Mouse (Mus musculus) left cerebral cortex, adult 8-10 months (tissue): ENCODE results near the gene Midn. TPM values are rescaled to one million over a fixed set of nuclear protein-coding genes. Genes with fewer than 3 reads are reported as not detected.

Source experiments
- DNase-seq, 2 experiments: peaks; one replicate each; pipeline ENCODE4 v3.0.0; 2022; ENCODE audit warnings: low spot score in 2 of 2
- total RNA-seq, 4 experiments: library from RNA; stranded (reverse); gene quantifications; 2 replicates each; pipeline ENCODE4 v1.2.4; 2022

Gene Midn
- total RNA-seq, 4 experiments from 2014 or later = 48.5 to 76.4 (median 64.1) TPM

DNA sequence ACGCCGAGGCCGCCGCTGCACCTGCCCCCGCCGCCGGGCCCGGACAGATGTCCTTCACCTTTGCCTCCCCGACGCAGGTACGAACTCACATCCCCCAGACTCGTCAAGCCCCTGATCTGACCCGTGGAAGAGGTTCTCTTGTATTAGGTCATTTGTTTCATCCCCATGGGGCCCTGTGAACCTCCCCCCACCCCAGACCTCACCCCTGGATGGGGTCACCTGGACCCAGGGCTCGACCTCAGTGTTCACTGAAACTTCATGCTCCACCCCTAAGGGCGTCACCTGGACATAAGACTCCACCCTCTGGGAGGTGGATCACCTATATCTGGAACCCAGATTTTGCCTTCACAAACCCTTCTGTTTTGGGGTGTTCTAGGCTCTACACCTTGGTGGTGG, 5.5 kb upstream of the Midn start:
- DNase-seq = peak in 1 of 2 experiments; percentile 63

DNA sequence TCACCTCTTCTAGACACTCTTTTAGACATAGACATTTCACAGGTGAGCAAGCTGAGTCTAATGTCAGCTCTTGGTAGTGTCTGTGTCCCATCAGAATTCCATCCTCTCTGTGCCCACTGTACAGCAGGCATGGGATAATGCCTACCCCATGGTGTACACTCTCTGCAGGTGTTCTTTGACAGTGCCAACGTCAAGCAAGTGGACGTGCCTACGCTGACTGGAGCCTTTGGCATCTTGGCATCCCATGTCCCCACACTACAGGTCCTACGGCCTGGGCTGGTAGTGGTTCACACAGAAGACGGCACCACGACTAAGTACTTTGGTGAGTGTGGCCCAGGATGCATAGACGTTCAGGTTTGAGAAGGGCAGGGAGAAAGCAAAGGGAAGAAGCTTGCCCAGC, 4.4 kb upstream of the Midn start:
- no peak for DNase-seq

DNA sequence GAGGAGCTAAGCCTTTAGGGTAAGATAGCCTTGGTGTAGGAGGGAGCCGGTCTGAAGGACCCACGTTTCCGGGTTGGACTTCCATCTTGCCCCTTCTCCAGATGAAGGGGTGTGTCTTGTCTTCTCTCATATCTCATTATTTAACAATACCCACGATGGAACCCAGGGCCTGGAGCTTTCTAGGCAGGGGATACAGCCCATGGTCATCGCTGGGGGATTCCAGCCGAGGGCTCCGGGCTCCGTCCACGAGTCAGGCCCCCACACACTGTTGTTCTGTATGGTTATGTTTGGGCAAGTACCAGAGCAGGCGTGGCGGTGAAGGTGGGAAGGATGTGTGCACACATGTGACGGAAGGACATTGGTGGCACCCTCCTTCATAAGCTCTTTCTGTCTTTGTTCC, 3.9 kb upstream of the Midn start:
- no peak for DNase-seq

DNA sequence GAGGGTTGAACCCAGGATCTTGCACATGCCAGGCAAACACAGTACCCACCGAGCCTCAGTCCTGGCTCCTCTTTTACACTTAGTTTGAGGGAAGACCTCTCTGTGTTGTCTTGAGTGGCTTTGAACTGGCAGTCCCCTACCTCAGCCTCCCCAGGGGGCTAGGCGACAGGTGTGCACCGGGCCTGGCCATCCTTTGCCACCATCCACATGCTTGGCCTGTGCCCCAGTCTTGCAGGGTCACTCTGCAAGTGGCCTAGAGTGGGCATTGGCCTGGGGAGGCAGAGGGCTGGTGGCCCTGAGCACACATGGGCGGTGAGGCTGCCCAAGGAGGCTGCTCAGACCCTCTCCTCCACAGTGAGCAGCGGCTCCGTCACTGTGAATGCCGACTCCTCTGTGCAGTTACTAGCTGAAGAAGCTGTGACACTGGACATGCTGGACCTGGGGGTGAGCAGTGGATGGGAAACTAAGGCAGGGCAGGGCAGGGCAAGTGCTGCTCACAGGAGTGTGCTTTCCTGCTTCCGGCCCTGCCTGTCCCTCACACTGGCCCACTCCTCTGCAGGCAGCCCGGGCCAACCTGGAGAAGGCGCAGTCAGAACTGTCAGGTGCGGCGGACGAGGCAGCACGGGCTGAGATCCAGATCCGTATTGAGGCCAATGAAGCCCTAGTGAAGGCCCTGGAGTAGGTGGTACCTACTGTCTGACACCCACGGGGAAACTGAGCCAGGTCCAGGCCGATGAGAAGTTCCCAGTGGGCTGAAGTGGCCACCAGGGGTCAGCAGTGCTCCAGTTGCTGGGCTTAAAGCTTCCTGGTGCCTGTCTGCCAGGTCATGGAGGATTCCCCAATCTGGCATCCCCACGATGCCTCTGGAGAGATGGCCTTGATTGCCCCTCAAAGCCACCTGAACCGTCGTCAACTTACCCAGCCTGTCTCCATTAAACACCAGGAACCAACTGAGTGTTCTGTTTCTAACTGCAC, 2.9 kb upstream of the Midn start:
- peak in 1 of 2 experiments; percentile 79 for DNase-seq

DNA sequence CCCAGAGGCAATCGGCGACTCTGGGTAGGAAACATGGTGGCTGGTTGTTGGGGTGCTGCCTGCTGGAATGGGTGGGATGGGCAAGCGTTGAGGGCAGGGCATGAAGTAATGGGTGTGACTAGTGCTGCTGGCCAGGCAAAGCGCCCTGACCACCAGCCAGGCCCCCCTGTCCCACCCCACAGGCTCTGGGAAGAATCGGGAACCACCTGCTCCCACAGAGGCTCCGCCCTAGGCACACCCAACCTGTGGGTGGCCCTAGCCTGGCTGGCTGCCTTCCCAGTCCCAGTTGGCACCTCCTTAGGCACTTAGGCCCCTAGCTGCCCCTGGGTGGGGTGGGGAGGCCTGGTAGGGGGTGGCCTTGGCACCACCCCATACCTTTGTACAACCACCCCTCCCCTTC, 2.2 kb upstream of the Midn start:
- DNase-seq = no peak

DNA sequence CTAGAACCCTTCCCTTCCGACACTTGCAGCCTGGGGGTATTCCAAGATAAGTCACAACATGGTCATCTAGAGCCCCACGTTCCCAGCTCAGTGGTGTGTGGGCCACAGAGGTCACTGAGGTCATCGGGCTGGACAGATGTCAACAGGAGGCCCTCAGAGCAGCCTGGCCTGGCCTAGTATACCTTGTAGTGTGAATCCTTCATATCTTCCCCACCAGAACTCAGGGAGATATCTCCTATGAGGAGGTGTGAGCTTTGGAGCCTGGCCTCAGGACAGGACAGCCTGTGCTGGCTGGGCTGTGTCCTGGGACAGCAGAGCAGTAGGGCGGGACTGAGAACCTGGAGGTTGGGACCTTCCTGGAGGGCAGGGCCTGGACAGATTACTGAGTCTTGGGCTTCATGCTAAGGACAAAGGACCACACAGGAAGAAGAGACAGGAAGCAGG, 1.5 kb upstream of the Midn start:
- DNase-seq = no peak

DNA sequence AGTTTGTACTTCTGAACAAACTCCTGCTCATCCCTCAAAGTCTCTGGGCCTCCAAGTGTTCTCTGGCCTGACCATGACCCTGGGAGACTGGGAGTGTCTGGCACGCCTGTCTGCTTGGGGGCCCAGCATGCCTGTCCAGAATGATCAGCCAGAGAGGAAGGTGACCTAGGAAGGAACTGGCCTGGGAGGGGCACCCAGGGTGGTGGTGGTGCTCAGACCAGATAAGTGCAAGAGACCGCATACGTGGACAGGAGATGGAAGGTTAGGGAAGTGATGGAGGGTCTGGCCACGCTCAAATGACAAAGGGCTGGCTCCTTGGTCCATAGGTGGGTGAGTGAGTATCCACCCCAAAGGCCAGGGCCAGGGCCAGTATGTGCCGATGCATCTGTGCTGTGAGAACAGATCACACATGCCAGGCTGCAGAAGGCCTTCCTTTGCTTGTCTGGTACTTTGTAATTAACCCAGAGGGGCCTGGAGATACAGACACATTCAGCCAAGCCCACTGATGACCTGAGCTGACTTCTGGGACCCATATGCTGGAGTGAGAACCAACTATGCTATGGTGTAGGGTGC, 840 bp upstream of the Midn start:
- no peak for DNase-seq

DNA sequence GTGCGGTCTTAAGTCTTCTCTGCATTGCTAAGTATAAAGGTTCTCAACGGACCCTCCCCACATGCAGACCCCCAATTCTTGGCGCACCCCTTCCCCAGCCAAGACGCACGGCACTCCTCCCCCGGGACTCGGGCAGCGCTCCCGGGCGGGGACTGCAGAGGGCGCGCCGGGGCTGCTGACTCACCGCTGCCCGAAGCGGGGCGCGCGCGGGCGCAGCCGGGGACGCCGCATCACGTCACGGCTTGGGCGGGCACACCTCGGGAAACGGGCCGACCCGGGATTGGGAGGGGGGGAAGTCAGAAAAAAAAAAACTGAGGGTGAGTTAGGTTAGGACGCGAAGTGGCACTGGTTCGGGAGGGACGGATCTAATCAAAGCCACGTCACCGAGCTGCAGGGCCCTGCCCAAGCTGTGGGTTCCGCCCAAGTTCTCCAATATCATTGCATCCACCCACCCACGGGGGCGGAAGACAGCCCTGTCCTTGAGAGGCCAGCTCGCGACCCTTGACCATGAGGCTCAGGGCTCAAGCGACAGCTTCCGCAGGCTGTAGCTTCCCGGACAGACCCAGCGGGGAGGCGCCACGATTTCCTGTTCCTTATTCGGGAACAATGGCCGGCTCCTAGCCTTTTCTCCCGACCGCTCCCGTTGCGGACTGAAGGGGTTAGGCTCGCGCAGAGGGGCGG, 678 bp downstream of the Midn start:
- peak; percentile 90 to 92 for DNase-seq

DNA sequence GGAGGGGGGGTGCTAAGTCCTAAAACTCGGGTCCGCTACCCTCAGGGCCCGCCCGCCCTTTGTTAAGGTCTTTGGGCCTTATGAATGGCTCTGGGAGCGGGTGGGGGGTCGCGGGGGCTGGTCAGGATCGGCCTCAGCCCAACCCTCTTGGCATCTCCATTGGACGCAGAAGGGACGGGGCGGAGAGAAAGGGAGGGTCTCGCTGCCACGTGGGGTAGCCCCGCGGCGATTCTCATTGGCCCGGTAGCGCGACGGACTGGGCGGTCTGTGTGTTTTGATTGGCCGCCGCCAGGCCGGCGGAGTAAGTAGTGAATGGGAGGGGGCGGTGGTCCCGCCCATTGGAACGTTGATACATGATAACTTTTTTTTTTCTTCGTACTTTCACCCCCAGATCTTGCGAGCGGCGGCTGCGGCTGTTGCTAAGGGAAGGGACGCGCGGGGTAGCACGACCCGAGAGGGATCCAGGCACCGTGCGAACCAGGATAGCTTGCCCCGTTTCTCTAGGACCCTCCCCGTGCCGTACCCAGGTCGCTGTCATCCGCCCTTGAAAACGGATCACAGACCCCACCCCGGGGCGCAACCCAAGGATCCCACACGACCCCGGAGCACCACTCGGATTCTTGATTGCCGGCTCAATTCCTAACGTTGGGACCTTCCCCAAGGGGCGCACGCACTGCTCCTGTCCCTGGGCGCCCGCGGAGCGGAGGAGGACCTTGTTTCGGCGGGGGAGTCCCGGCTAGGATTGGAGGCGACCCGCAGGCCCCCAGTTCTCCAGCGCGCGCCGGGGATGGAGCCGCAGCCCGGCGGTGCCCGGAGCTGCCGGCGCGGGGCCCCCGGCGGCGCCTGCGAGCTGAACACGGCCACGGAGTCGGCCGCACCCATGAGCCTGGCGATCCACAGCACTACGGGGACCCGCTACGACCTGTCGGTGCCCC, 1.5 kb downstream of the Midn start:
- peak; percentile 85 to 98 for DNase-seq

DNA sequence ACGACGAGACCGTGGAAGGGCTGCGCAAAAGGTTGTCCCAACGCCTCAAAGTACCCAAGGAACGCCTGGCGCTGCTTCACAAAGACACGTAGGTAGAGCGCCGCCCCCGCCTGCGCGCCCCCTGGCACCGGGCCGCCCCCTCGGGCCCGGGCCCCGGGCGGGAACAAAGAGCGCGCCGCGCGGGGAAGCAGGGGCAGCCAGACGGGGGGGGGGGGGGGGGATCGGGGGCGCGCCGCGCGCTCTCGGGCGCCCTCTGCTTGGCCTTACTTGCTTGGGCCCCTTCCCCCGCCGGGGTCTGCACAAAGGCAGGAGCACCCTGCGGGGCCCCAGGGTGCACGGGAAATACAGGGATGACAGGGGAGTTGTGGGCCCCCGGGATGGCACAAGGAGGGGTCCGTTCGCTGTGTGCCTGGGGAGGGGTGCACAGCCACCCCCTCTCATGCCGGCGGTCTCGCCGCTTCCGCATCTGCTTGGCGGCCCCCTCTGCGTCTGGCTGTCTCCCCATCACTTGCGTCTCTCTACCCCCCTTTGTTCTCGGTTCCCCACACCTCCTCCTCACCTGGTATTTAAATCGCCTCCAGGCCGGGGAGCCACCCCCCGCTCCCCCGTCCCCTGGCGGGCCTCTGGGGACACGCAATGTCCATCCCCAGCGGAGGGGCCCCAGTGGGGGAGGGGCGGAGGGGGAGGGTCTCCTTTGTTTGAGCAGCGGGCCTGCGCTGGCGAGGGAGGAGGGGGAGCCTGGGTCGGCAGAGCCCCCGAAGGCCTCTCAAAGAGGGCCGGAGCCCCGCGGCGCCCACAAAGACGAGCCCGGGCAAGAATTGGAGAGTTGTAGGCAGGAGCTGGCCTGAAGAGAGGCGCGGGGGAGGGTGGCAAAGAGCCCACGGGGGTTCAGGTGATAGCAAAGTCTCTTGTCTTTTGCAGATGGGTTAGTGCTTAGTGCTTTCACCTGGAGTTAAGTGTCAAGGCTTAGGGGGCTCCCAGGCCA, 2.4 kb downstream of the Midn start:
- peak in 1 of 2 experiments; percentile 68 for DNase-seq

DNA sequence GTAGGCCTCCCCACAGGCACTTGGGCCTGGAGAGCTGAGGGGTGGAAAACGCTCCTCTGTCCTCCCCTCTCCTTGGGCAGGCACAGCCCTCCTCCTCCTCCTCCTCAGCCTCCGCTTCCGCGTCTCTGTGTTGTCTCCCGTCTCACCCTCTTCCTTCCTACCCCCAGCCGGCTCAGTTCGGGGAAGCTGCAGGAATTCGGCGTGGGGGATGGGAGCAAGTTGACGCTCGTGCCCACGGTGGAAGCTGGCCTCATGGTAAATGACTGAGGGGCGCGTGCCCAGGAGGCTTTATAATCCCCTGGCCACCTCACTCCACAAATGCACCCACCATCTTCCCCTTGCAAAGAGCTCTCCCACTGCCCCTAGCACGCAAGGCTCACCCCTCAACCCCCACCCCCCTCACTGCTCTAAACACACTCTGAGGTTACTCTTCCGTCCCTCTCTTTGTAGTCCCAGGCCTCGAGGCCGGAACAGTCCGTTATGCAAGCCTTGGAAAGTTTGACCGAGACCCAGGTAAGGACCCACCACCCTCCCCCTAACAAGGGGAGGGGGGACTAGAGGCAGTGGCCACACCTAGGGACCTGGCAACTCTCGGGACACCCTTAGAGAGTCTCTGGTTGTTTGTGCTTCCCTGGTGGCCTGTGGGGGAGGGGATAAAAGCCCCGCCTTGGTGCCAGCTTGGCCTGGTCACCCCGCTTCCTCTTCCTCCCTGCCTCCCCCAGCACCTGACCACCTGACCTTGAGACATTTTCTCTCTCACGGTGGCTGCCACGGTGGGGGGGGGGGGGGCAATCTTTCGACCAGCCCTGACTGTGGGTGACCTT, 3.4 kb downstream of the Midn start:
- peak in 1 of 2 experiments; percentile 62 for DNase-seq

DNA sequence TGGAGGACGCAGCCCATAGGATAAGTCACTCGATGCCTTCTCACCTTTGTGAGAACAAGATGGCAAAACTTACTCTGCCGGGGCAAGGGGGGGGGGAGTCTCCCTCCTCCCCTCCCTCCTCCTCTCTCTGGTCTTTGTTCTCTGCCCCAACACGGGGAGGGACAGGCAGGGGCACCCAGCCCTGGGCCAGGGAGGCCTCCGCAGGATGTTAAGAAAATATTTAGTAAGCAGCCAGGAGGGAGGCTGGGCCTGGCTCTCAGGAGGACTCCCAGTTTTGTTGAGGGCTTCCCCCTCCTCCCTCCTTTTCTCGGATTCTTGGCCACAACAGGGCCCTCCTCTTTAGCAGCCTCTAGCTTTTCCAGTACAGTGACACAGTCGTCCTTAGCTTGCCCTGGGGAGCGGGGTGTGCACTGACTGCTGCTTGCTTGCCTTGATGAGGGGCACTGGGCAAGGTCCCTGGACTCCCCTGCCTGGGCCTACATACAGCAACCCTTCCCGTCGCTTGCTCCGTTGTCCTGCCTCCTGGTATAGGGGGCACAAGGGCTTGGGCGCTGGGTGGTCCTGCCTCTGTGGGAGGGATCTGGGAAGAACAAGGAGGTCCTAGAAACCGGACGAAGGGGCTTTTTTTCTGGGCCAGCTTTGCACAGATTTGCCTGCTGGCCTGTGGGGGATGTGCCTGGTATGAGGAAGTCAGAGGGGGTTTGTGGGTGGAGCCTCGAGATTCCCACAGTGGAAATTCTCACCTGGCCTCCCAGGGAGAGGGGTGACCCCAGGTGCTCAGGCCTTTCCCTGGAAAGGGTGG, 4.2 kb downstream of the Midn start:
- peak in 1 of 2 experiments; percentile 60 for DNase-seq

DNA sequence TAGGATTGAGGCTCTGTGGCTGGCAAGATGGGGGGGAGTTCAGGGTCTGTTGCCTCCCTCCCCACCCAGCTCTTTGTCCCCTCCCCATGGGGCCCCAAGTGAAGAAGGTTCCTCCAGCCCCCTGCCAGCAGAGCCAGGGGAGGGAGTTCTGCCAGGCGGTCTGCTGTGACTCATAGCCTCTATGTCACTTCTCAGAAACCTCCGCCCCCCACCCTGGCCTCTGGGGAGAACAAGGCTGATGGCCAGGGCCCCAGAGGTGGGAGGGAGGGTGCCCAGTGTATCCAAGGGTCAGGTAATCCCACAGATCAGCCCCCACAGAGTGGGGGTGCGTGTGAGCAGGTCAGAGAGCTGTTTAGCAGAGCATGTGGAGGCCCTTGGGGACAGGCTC, 4.8 kb downstream of the Midn start:
- DNase-seq = peak in 1 of 2 experiments; percentile 62

DNA sequence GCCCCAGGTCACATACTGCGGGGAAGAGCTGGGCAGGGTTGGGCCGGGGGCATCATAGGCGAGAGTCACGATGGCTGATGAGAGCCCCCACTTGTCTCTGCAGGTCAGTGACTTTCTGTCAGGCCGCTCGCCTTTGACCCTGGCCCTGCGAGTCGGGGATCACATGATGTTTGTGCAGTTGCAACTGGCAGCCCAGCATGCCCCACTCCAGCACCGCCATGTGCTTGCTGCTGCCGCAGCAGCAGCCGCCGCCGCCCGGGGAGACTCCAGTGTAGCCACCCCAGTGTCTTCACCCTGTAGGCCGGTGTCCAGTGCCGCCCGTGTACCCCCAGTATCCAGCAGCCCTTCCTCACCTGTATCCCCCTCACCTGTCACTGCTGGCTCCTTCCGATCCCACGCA, 5.6 kb downstream of the Midn start:
- DNase-seq = no peak

DNA sequence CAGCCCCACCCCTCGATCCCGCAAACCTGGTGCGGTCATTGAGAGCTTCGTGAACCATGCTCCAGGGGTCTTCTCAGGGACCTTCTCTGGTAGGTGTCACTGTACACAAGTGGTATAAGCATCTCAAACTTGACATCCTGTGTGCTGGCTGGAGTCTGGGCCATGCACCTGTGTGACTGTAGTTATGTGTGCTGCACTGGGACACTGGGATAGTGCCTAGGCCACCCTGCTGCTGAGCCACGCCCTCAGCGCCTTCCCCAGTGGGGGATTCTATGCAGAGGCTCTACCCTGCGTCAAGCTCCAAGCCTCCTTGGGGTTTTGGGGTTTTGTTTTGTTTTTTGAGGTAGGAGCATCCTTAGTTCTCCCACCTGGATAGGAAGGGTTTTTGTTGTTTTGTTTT, 6.3 kb downstream of the Midn start:
- no peak for DNase-seq

DNA sequence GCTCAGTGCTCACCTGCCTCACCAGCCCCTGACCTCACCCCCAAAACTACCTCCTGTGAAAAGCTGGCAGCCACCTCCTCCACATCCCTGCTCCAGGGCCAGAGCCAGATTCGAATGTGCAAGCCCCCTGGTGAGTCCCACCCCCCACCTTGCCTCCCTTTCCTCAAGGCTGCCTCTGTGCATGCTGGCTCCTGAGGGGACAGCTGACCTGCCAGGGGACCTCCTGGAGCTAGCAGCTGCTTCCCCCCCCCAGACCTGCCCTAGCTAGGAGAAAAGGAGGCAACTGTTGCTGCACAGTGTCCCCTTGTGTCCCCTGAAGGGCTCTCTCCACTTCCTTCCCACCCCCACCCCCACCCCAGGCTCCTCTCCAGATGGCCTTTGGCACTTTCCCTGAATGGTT, 7.2 kb downstream of the Midn start:
- DNase-seq = no peak

DNA sequence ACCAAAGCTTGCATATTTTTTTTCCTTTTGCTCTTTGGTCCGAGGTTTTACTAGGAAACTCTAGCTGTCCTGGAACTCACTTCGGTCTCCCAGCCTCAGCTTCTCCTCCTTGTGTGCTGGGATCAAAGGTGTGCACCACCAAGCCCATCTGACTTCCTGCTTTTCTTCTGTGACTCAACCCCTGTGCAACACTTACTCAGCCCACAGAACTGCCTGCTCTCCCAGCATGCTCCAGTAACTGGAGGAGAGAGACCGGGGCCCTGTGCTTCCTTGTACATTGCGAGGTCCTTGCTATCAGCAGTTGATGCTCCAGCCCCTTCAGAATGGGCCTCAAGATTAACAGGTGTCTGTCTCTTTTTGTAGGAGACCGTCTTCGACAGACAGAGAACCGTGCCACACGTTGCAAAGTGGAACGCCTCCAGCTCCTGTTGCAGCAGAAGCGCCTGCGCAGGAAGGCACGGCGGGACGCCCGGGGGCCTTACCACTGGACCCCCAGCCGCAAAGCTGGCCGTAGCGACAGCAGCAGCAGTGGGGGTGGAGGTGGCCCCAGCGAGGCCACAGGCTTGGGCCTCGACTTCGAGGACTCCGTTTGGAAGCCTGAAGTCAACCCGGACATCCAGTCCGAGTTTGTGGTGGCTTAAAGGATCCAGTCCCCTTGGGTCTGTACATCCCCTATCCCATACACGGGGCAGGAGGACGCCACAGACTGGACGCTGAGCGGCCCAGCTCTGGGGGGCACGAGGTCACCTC, 8.1 kb downstream of the Midn start:
- no peak for DNase-seq

DNA sequence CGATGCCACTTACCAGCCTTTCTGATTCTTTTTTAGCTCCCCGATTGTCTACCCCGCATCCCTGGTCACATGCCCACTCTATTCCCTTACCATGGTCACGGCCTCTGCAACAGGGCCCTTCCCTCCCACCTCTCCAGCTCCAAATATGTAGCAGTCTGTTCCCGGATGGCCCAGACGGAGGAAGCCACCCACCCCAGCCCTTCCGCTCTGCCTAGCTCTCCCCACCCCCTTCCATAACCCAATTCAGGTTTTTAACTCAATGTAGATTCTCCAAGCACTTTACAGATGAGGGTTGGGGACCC, 8.6 kb downstream of the Midn start:
- no peak for DNase-seq
